Mouse (Mus musculus) neural tube, embryonic 15.5 days (tissue): ENCODE data around the gene Tspyl1. TPM values are rescaled to one million over a fixed set of nuclear protein-coding genes. Genes with fewer than 3 reads are reported as not detected.

ENCODE experiments used
- ATAC-seq: fragments of 200-750 bp; cut with Nextera tagmentation; 2 replicates; pipeline ENCODE4 v1.8.0; 2017; ENCODE audit warnings: mild to moderate bottlenecking, moderate TSS enrichment, moderate library complexity; ENCODE audit not compliant: low FRiP score
- H3K27ac ChIP-seq: fragments of 300-500 bp; sonication (generic); replicated peaks from 2 replicates; pipeline ENCODE4 v1.5.1; 2015; ENCODE audit warnings: mild to moderate bottlenecking, inconsistent platforms
- H3K27me3 ChIP-seq: fragments of 300-500 bp; sonication (generic); replicated peaks from 2 replicates; pipeline ENCODE4 v1.6.1; 2015; ENCODE audit warnings: inconsistent platforms
- H3K36me3 ChIP-seq: fragments of 300-500 bp; sonication (generic); 2 replicates; pipeline ENCODE4 v1.6.1; 2015; ENCODE audit warnings: inconsistent platforms
- H3K4me1 ChIP-seq: fragments of 300-500 bp; sonication (generic); 2 replicates; pipeline ENCODE4 v1.6.1; 2015; ENCODE audit warnings: inconsistent platforms
- H3K4me2 ChIP-seq: fragments of 300-500 bp; sonication (generic); 2 replicates; pipeline ENCODE4 v1.6.1; 2015; ENCODE audit warnings: inconsistent platforms, mild to moderate bottlenecking, moderate library complexity
- H3K4me3 ChIP-seq: fragments of 300-500 bp; sonication (generic); replicated peaks from 2 replicates; pipeline ENCODE4 v1.5.1; 2015; ENCODE audit warnings: mild to moderate bottlenecking, inconsistent platforms
- H3K9ac ChIP-seq: fragments of 300-500 bp; sonication (generic); replicated peaks from 2 replicates; pipeline ENCODE4 v1.6.1; 2015; ENCODE audit warnings: mild to moderate bottlenecking, inconsistent platforms
- H3K9me3 ChIP-seq: fragments of 300-500 bp; sonication (generic); replicated peaks from 2 replicates; pipeline ENCODE4 v1.6.1; 2016; ENCODE audit warnings: inconsistent platforms
- WGBS: fragments of 180-500 bp; shearing (Covaris S2); methylation state at CpG from one replicate; pipeline ENCODE4 v1.1.7; 2015; ENCODE audit warnings: mixed read lengths; 5-methylcytosine and 5-hydroxymethylcytosine counted together
- polyA plus RNA-seq: library from polyadenylated mRNA; unstranded; fragments of >200 nt; fragmentation: Nextera tagmentation; extraction: Ambion mirVana; gene quantifications from 2 replicates; pipeline ENCODE4 v1.2.1, GENCODE M21; 2015

Gene Tspyl1
- polyA plus RNA-seq, 1 experiment from 2014 or later, result 158 TPM

GRCm38 (mm10) chr10:34267312-34268070 lies 14.5 kb upstream of the Tspyl1 start:
- no peak for ATAC-seq

DNA sequence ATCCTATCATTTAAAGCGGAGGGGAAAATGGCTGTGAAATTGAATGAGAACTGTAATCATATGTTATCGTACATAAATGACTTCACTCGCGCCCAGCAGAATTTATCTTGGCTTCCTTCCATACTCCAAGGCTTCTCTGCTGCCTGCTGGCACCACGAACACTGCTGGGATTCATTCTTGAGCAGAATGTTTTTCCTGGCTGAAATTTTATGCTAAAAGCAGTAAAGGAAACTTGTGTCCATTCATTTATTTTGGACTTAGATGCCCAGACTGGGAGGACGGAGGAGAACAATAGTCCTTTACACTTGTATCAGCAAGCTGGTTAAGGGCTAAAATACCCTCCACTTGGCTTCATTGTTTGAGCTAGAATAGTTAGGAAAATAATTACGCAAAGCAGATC lies 10.3 kb upstream of the Tspyl1 start:
- H3K4me3 ChIP-seq, result no peak overlapping the region
- no peaks in the 10 kb centered on the region for H3K9me3 ChIP-seq
- 54% methylated on average over 7 of the region's 7 CpGs for WGBS
- H3K9ac ChIP-seq, result no peak overlapping the region
- ATAC-seq, result no peak
- H3K4me2 ChIP-seq, result no peak overlapping the region
- H3K36me3 ChIP-seq, result no peaks in the 10 kb centered on the region
- no peaks in the 10 kb centered on the region for H3K4me1 ChIP-seq
- H3K27me3 ChIP-seq, result no peaks in the 10 kb centered on the region
- no peak overlapping the region for H3K27ac ChIP-seq

More at GRCm38 (mm10) chr10:34267312-34268070, 14.5 kb upstream of the Tspyl1 start:
- Histone ChIP-seq H3K9ac (no peak overlapping the region), H3K4me3 (no peak overlapping the region), H3K4me1 (no peaks in the 10 kb centered on the region), H3K27me3 (no peaks in the 10 kb centered on the region), H3K9me3 (no peaks in the 10 kb centered on the region), H3K27ac (no peak overlapping the region), H3K36me3 (no peaks in the 10 kb centered on the region), H3K4me2 (no peak overlapping the region)
- 82% methylated on average over 5 of the region's 5 CpGs for WGBS

DNA sequence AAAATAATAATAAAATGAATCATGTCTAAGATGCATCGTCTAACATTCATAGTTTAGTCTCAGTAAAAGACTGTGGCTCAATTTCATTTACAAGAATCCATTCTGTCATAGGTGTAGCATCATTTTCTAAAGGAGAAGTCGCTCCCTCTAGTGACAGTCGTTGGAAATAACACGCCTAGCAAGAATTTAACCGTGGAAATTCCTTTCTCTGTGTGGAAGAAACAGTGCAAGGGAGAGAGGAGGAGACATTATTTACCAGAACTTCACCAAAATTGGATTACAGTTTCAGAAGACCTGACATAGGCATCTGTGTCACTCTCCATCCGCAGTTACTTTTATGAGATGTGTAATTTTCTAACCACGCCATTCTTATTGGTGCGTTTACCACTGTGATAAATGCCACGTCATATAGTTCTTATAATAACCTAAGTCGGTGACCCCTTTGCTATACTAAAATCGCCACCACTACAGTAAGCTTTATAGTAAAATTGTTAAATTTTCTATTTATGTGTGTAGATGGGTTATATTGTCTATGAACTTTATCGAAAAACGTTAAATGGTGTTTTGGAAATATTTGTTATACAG lies 1.3 kb upstream of the Tspyl1 start:
- H3K9ac ChIP-seq, result peak overlapping the region; percentile 41
- 0 out of 2 replicates have a peak overlapping the region, but pooled peaks have one; percentile 60 for H3K27ac ChIP-seq
- no peaks in the 10 kb centered on the region for H3K27me3 ChIP-seq
- no peaks in the 10 kb centered on the region for H3K9me3 ChIP-seq
- WGBS, result 25% methylated on average over 13 of the region's 13 CpGs
- peaks cover 24% of the 10 kb centered on the region for H3K4me1 ChIP-seq
- H3K4me2 ChIP-seq, result peak overlapping the region; percentile 73
- peak overlapping the region; percentile 32 for H3K4me3 ChIP-seq
- H3K36me3 ChIP-seq, result no peaks in the 10 kb centered on the region
- ATAC-seq, result peak; percentile 23; the same call in 1 of the 2 replicates

GRCm38 (mm10) chr10:34281211-34281961 lies 604 bp upstream of the Tspyl1 start:
- H3K27ac ChIP-seq, result peak overlapping the region; percentile 89
- no peaks in the 10 kb centered on the region for H3K9me3 ChIP-seq
- peak; percentile 49 for ATAC-seq
- WGBS, result 16% methylated on average over 14 of the region's 14 CpGs
- H3K27me3 ChIP-seq, result no peaks in the 10 kb centered on the region
- H3K4me2 ChIP-seq, result peak overlapping the region; percentile 73
- peak overlapping the region; percentile 71 for H3K4me3 ChIP-seq
- H3K9ac ChIP-seq, result peak overlapping the region; percentile 90
- H3K36me3 ChIP-seq, result no peaks in the 10 kb centered on the region
- peaks cover 24% of the 10 kb centered on the region for H3K4me1 ChIP-seq

- peak overlapping the region; percentile 71 for H3K4me3 ChIP-seq
- WGBS, result 3% methylated on average over 46 of the region's 47 CpGs
- peak overlapping the region; percentile 89 for H3K27ac ChIP-seq
- peaks cover 7% of the 10 kb centered on the region for H3K36me3 ChIP-seq
- H3K27me3 ChIP-seq, result no peaks in the 10 kb centered on the region
- peak overlapping the region; percentile 73 for H3K4me2 ChIP-seq
- H3K9ac ChIP-seq, result peak overlapping the region; percentile 90
- no peaks in the 10 kb centered on the region for H3K9me3 ChIP-seq
- ATAC-seq, result peak; percentile 49
- peaks cover 24% of the 10 kb centered on the region for H3K4me1 ChIP-seq
These were observed 639 bp downstream of the Tspyl1 start for GRCm38 (mm10) chr10:34282420-34283238.

DNA sequence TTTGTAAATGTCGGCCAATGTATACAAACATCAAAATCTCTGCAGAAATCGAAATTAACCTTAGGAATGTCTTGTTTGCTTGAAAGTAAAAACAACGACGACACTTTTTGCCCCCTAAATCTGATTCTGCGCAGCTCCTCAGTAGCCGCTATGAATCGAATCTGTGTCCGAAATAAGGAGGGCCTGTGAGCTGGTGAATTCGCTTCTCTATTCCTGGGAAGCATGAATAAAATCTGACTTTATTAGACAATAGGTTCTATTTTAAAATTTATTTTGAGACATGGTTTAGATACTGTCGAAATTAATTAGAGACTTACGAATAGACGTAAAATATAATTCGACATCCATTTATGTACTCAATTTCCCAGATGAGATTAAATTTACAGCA lies 14.9 kb downstream of the Tspyl1 start:
- Histone ChIP-seq H3K9ac (peak overlapping the region; percentile 95), H3K27me3 (no peaks in the 10 kb centered on the region), H3K4me2 (peak overlapping the region; percentile 86), H3K9me3 (no peaks in the 10 kb centered on the region), H3K36me3 (no peaks in the 10 kb centered on the region), H3K4me1 (peaks cover 35% of the 10 kb centered on the region), H3K4me3 (peak overlapping the region; percentile 79), H3K27ac (peak overlapping the region; percentile 99)
- peak; percentile 34; the same call in 1 of the 2 replicates for ATAC-seq
- WGBS, result 2% methylated on average over 13 of the region's 13 CpGs

DNA sequence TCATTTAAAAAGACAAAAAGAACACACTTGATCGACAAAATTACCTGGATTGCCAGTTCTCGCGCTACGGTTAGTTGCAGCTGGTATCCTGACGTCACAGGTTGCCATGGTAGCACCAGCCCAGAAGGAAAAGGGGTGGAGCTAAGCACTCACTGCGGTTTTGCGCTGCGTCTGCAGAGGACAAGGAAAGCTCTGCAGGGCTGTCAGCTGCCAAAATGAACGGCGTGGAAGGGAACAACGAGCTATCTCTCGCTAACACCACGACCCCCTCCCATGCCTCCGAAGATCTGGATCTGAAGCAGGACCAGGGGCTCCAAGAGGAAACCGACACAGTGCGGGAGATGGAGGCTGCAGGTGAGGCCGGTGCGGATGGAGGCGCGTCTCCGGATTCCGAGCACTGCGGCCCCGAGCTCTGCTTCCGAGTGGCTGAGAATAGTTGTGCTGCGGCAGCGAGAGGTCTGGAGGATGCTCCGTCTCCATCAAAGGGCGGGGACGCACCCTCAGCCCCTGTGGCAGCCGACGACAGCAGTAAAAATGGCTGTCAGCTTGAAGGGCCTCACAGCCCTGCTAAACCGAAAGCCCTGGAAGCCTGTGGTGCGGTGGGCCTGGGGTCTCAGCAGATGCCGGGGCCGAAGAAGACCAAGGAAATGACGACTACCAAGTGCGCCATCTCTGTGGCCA lies 15.4 kb downstream of the Tspyl1 start, which contains the start of gene Tspyl4:
Gene Tspyl4, plus strand, starts transcription at position 144 of the 681 bp plus-strand sequence.
- under 1% methylated on average over 38 of the region's 38 CpGs for WGBS
- peak within 1 kb of the TSS; percentile 79 for H3K4me3 ChIP-seq
- H3K9me3 ChIP-seq, result no peaks in the 10 kb centered on the region
- peak within 1 kb of the TSS; percentile 99 for H3K27ac ChIP-seq
- H3K9ac ChIP-seq, result peak within 1 kb of the TSS; percentile 95
- no peaks in the 10 kb centered on the region for H3K27me3 ChIP-seq
- peaks cover 40% of the 10 kb centered on the region for H3K4me1 ChIP-seq
- peak; percentile 99 for ATAC-seq
- peak within 1 kb of the TSS; percentile 86 for H3K4me2 ChIP-seq
- H3K36me3 ChIP-seq, result peaks cover 3% of the 10 kb centered on the region; the same call in 1 of the 2 replicates

GRCm38 (mm10) chr10:34297980-34298753 lies 16.2 kb downstream of the Tspyl1 start:
- 42% methylated on average over 25 of the region's 25 CpGs for WGBS
- peaks cover 47% of the 10 kb centered on the region for H3K4me1 ChIP-seq
- peaks cover 9% of the 10 kb centered on the region; the same call in 1 of the 2 replicates for H3K36me3 ChIP-seq
- no peak; the same call in none of the 2 replicates for ATAC-seq
- H3K9me3 ChIP-seq, result no peaks in the 10 kb centered on the region
- peak overlapping the region; percentile 99 for H3K27ac ChIP-seq
- H3K9ac ChIP-seq, result peak overlapping the region; percentile 95
- H3K4me2 ChIP-seq, result peak overlapping the region; percentile 86
- H3K27me3 ChIP-seq, result no peaks in the 10 kb centered on the region
- peak overlapping the region; percentile 79 for H3K4me3 ChIP-seq

GRCm38 (mm10) chr10:34300368-34300767 lies 18.4 kb downstream of the Tspyl1 start:
- 13% methylated on average over 5 of the region's 5 CpGs for WGBS
- peak overlapping the region; percentile 86 for H3K4me2 ChIP-seq
- peaks cover 10% of the 10 kb centered on the region; the same call in 1 of the 2 replicates for H3K36me3 ChIP-seq
- peak overlapping the region; percentile 43 for H3K27ac ChIP-seq
- ATAC-seq, result no peak
- H3K9me3 ChIP-seq, result no peaks in the 10 kb centered on the region
- peak overlapping the region; percentile 79 for H3K4me3 ChIP-seq
- H3K9ac ChIP-seq, result peak overlapping the region; percentile 95
- H3K4me1 ChIP-seq, result peaks cover 49% of the 10 kb centered on the region
- H3K27me3 ChIP-seq, result no peaks in the 10 kb centered on the region

DNA sequence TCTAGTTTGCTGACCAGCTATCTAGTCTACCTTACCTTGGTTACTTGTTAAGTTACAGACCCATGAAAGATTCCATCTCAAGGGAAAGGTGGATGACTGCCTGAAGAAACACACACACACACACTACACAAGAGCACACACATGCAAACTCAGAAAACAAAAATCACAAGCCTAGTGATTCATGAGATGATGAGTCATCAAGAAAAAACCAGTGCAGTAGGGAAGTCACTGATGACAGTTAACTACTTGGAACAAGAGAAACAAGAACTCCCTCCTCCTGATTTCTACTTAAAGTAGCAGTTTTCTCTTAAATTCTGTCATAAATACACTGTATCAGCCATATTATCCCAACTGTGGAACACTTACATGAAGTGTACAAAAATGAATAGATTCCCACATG lies 25.1 kb downstream of the Tspyl1 start:
- no peak overlapping the region for H3K4me2 ChIP-seq
- no peak overlapping the region for H3K4me3 ChIP-seq
- peaks cover 13% of the 10 kb centered on the region for H3K4me1 ChIP-seq
- no peak overlapping the region for H3K27ac ChIP-seq
- H3K9ac ChIP-seq, result no peak overlapping the region
- H3K9me3 ChIP-seq, result no peaks in the 10 kb centered on the region
- ATAC-seq, result no peak
- peaks cover 10% of the 10 kb centered on the region; the same call in 1 of the 2 replicates for H3K36me3 ChIP-seq
- H3K27me3 ChIP-seq, result no peaks in the 10 kb centered on the region
